Mouse (Mus musculus): Measurements from ENCODE around the gene Sall2. TPM values are rescaled to one million over a fixed set of nuclear protein-coding genes. Genes with fewer than 3 reads are reported as not detected.
A peak's percentile ranks its signal among the peaks of the same experiment; 100 is the strongest.
"Not testable (repeated sequence)": the region's sequence is repeated elsewhere in the genome, so short reads cannot be mapped to it uniquely, and the experiment has no call there.

Gene Sall2
- polyA plus RNA-seq, 1 experiment from 2014 or later = 45.9 TPM

DNA sequence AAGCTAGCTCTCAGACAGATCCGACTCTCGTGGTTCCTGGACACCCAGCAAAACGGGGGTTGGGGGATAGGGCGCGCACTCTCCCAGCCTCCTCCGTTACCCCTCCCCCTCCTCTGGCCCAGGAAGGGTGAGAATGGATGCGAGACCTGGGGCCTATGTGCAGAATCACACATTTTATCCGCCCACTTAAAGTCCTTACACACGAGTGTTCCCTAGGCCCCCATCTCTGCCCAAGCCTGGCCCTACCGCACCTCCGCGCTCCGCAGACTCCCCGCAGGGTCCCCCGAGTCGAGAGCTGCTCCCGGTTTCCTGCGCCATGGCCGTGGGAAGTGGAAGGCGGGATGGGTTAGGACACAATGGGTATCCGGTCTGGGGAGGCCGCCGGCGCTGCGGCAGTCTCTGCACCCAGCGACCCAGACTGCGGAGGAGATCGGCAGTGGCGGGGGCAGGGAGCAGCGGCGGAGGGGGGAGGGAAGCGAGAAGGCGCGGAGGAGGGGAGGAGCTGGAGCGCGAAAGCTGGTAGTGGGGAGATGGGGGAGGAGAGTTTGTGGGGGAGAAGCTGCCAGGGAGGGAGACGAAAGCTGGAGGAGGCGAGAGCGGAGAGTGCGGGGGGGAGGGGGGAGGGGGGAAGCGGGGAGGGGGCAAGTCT is 12.6 kb downstream of the Sall2 start:
- Histone ChIP-seq H3K4me1 (replicated peaks) (peaks cover 55% of the 10 kb centered on the region), H3K36me3 (peaks cover 33% of the 10 kb centered on the region), H3K27ac (replicated peaks) (peak overlapping the region; percentile 91), H3K4me2 (peak overlapping the region; percentile 65), H3K9me3 (no peaks in the 10 kb centered on the region), H3K27me3 (no peaks in the 10 kb centered on the region), H3K4me3 (peak overlapping the region; percentile 63), H3K9ac (peak overlapping the region; percentile 77)
- WGBS = under 1% methylated on average over 33 of the region's 41 CpGs
- ATAC-seq (ENCODE audit: low FRiP score, low read depth) = peak; percentile 85

DNA sequence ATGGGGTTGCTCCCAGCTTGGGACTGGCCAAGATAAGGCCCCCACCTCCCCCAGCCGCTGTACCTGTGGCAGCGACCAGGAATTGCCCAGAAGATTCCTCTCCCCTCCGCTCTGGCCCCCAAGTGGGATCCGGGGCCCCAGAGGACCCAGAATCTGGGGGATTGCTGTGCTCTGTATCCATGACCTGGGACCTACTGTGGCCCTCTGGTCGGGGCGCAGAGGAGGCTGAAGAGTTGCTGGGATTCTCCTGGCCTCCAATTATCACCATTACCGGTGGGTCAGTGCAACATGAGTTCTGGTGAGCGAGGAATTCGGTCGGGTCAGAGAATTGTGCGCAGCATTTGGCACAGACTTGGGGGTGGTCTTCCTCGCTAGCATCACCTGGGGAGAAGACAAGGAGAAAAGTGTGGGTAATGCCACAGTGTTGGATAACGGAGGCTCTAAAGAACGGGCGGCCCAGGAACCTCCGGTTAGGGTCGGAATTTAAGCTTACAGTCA is 13.2 kb downstream of the Sall2 start:
- H3K36me3 ChIP-seq = peaks cover 36% of the 10 kb centered on the region
- ATAC-seq (ENCODE audit: low FRiP score, low read depth) = peak; percentile 9
- peaks cover 56% of the 10 kb centered on the region for H3K4me1 ChIP-seq (replicated peaks)
- no peaks in the 10 kb centered on the region for H3K27me3 ChIP-seq
- H3K27ac ChIP-seq (replicated peaks) = peak overlapping the region; percentile 91
- H3K4me2 ChIP-seq = peak overlapping the region; percentile 65
- H3K9me3 ChIP-seq = no peaks in the 10 kb centered on the region
- peak overlapping the region; percentile 63 for H3K4me3 ChIP-seq
- peak overlapping the region; percentile 77 for H3K9ac ChIP-seq
- WGBS = 5% methylated on average over 17 of the region's 17 CpGs

DNA sequence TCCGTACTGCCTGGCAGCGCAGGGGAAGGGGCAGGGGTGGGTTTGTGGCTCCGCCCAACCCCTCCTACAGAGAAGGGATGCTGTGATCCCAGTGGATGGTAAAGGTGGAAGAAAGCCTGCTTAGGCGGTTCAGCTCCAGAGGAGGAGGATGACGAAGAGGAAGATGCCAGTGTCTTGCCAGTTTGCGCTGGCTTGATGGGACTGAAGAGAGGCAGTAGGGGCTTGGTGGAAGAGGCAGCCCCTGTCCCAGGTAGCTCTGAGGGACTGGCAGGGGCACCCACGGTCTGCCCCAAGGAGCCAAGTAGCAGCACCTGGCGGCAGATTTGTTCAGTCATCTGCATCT is 13.8 kb downstream of the Sall2 start:
- peak overlapping the region; percentile 77; the same call in 1 of the 2 replicates for H3K9ac ChIP-seq
- 42% methylated on average over 8 of the region's 8 CpGs for WGBS
- H3K4me2 ChIP-seq = peak overlapping the region; percentile 65
- no peaks in the 10 kb centered on the region for H3K9me3 ChIP-seq
- H3K27ac ChIP-seq (replicated peaks) = no peak overlapping the region
- H3K36me3 ChIP-seq = peaks cover 36% of the 10 kb centered on the region
- no peaks in the 10 kb centered on the region for H3K27me3 ChIP-seq
- H3K4me3 ChIP-seq = peak overlapping the region; percentile 63
- H3K4me1 ChIP-seq (replicated peaks) = peaks cover 57% of the 10 kb centered on the region
- no peak for ATAC-seq (ENCODE audit: low FRiP score, low read depth)

DNA sequence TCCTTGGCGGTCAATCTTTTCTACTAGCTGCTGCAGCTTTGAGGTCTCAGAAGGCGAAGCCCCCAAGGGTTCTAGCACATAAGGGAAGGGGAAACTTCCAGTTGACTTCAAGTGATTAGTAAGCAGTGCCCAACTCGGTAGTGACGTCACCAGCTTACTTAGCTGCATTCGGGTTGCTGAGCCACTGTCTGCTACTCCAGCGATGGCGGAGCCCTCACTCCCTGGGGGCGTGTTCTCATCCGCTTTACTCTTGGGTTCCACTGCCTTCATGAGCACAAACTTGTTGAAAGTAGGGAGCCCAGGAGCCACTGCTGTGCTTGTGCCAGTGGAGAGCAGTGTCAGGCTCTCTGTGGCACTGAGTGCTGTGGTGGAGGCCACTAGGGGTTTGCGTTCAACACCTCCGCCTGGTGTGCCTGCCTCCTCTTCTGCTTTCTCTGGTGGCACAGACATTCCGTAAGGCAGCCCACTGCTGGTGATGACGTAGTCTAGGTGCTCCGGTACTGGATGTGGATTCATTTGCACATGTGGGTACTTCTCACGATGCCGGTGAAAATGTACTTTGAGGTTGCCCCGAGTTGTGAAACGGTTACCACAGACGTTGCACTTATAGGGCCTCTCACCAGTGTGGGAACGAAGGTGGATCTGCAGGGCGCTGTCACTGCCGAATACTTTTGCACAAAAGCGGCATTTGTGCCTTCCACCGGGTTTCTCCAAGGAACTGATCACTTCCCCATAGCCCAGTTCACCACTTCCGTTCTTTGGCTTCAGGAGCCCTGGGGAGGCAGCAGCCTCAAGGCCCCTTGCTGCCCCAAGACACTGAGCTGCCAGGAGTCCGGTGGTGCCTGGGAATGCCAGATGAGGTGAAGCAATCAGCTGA is 14.4 kb downstream of the Sall2 start:
- no peak overlapping the region for H3K27ac ChIP-seq (replicated peaks)

GRCm38 (mm10) chr14:52310906-52311305 is 17.7 kb downstream of the Sall2 start:
- ATAC-seq (ENCODE audit: low FRiP score, low read depth) = no peak
- Histone ChIP-seq H3K9me3 (no peaks in the 10 kb centered on the region), H3K27me3 (no peaks in the 10 kb centered on the region), H3K4me3 (no peak overlapping the region), H3K9ac (no peak overlapping the region), H3K4me1 (replicated peaks) (peaks cover 52% of the 10 kb centered on the region), H3K4me2 (peak overlapping the region; percentile 65), H3K27ac (replicated peaks) (no peak overlapping the region), H3K36me3 (peaks cover 40% of the 10 kb centered on the region)
- 94% methylated on average over 2 of the region's 2 CpGs for WGBS

More for the DNA sequence above, 14.4 kb downstream of the Sall2 start:
- H3K4me1 ChIP-seq (replicated peaks) = peaks cover 60% of the 10 kb centered on the region
- no peaks in the 10 kb centered on the region for H3K27me3 ChIP-seq
- no peak for ATAC-seq (ENCODE audit: low FRiP score, low read depth)
- H3K9ac ChIP-seq = peak overlapping the region; percentile 77; the same call in 1 of the 2 replicates
- no peaks in the 10 kb centered on the region for H3K9me3 ChIP-seq
- peak overlapping the region; percentile 65 for H3K4me2 ChIP-seq
- H3K4me3 ChIP-seq = peak overlapping the region; percentile 63
- WGBS = 83% methylated on average over 26 of the region's 26 CpGs
- peaks cover 37% of the 10 kb centered on the region for H3K36me3 ChIP-seq

GRCm38 (mm10) chr14:52310343-52310742 is 18.2 kb downstream of the Sall2 start:
- not testable (repeated sequence) for H3K27me3 ChIP-seq; H3K9ac ChIP-seq; H3K27ac ChIP-seq (replicated peaks); H3K4me2 ChIP-seq; ATAC-seq (ENCODE audit: low FRiP score, low read depth); H3K4me3 ChIP-seq; H3K9me3 ChIP-seq
- Histone ChIP-seq H3K36me3 (peaks cover 40% of the 10 kb centered on the region), H3K4me1 (replicated peaks) (peaks cover 49% of the 10 kb centered on the region)
- WGBS = 93% methylated on average over 6 of the region's 6 CpGs

DNA sequence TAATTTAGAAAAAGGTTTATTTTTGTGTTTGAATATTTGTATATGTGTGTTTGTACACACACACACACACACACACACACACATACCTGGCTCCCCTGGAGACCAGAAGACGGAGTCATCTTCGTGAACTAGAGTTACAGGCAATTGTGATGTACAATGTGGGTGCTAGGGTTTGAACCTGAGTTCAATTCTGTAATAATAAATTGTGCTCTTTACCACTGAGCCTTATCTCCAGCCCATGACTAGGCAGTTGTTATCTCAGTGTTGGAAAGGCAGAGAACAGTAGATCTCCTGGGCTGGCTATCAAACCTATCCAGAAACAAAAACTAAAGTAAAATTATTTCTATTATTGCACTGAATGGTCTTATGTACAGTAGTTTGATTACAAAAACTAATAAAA is 22.5 kb downstream of the Sall2 start:
- H3K36me3 ChIP-seq = peaks cover 7% of the 10 kb centered on the region
- peaks cover 20% of the 10 kb centered on the region for H3K4me1 ChIP-seq (replicated peaks)
- WGBS = 93% methylated on average over 2 of the region's 2 CpGs
- no peak overlapping the region for H3K9ac ChIP-seq
- H3K27ac ChIP-seq (replicated peaks) = 0 out of 2 replicates have a peak overlapping the region, but pooled peaks have one; percentile 55
- no peak for ATAC-seq (ENCODE audit: low FRiP score, low read depth)
- no peaks in the 10 kb centered on the region for H3K27me3 ChIP-seq
- no peak overlapping the region for H3K4me3 ChIP-seq
- no peaks in the 10 kb centered on the region for H3K9me3 ChIP-seq
- H3K4me2 ChIP-seq = no peak overlapping the region

GRCm38 (mm10) chr14:52304644-52305271 is 23.8 kb downstream of the Sall2 start, which contains the start of gene Mettl3:
Mettl3 (minus strand) TSS chr14:52305128.
- peaks cover 11% of the 10 kb centered on the region for H3K36me3 ChIP-seq
- H3K9me3 ChIP-seq = no peaks in the 10 kb centered on the region
- no peaks in the 10 kb centered on the region for H3K27me3 ChIP-seq
- peak; percentile 95 for ATAC-seq (ENCODE audit: low FRiP score, low read depth)
- peak within 1 kb of the TSS; percentile 69 for H3K4me2 ChIP-seq
- peak within 1 kb of the TSS; percentile 79 for H3K4me3 ChIP-seq
- WGBS = under 1% methylated on average over 46 of the region's 46 CpGs
- H3K9ac ChIP-seq = peak within 1 kb of the TSS; percentile 71
- H3K27ac ChIP-seq (replicated peaks) = peak within 1 kb of the TSS; percentile 94
- H3K4me1 ChIP-seq (replicated peaks) = peaks cover 15% of the 10 kb centered on the region

DNA sequence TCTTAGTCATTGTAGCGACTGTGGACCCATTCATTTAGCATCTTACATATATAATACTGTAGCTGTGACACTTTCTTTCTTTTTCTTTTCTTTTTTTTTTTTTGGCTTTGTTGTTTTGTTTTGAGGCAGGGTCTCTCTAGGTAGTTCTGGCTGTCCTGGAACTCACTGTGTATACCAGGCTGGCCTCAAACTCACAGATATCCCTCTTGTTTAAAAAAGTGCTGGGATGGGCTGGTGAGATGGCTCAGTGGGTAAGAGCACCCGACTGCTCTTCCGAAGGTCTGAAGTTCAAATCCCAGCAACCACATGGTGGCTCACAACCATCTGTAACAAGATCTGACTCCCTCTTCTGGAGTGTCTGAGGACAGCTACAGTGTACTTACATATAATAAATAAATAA is 25.0 kb downstream of the Sall2 start:
- H3K36me3 ChIP-seq = peaks cover 18% of the 10 kb centered on the region
- peaks cover 13% of the 10 kb centered on the region for H3K4me1 ChIP-seq (replicated peaks)
- peak overlapping the region; percentile 69 for H3K4me2 ChIP-seq
- not testable (repeated sequence) for H3K27ac ChIP-seq (replicated peaks); H3K9me3 ChIP-seq; H3K9ac ChIP-seq; H3K27me3 ChIP-seq; ATAC-seq (ENCODE audit: low FRiP score, low read depth)
- H3K4me3 ChIP-seq = peak overlapping the region; percentile 79; the same call in 1 of the 2 replicates
- WGBS = 89% methylated on average over 3 of the region's 3 CpGs

GRCm38 (mm10) chr14:52295558-52296264 is 32.9 kb downstream of the Sall2 start:
- no peak overlapping the region for H3K27ac ChIP-seq (replicated peaks)
- ATAC-seq (ENCODE audit: low FRiP score, low read depth) = peak; percentile 57
- H3K9me3 ChIP-seq = no peaks in the 10 kb centered on the region
- peaks cover 82% of the 10 kb centered on the region for H3K36me3 ChIP-seq
- H3K27me3 ChIP-seq = no peaks in the 10 kb centered on the region
- H3K4me2 ChIP-seq = no peak overlapping the region
- H3K4me3 ChIP-seq = no peak overlapping the region
- H3K9ac ChIP-seq = no peak overlapping the region
- H3K4me1 ChIP-seq (replicated peaks) = no peaks in the 10 kb centered on the region
- 60% methylated on average over 6 of the region's 6 CpGs for WGBS

DNA sequence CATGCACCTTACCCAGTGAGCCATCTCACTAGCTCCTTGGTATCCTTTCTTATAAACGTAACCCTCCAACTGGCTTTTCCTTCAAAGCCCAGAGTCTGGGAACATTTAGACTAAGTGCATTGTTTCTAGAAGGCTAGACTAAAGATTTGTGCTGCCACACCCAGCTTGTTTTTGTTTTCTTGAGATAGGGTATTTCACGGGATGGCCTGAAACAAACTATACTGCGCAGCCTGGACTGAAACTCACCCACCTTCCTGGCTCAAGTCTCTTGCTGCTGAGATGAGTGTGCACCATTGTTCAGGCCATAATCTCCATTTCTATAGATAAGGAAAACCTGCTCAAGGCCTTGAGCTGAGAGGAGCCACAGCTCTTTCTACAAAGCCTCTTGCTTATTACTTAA is 44.4 kb downstream of the Sall2 start:
- ATAC-seq (ENCODE audit: low FRiP score, low read depth) = no peak
- Histone ChIP-seq H3K36me3 (peaks cover 34% of the 10 kb centered on the region), H3K4me1 (replicated peaks) (peaks cover 15% of the 10 kb centered on the region), H3K27ac (replicated peaks) (no peak overlapping the region), H3K9me3 (no peaks in the 10 kb centered on the region), H3K4me3 (no peak overlapping the region), H3K9ac (no peak overlapping the region), H3K4me2 (no peak overlapping the region), H3K27me3 (no peaks in the 10 kb centered on the region)
- 92% methylated on average over 3 of the region's 3 CpGs for WGBS
